Mouse (Mus musculus): ENCODE data around the gene Olfr825.

DNA sequence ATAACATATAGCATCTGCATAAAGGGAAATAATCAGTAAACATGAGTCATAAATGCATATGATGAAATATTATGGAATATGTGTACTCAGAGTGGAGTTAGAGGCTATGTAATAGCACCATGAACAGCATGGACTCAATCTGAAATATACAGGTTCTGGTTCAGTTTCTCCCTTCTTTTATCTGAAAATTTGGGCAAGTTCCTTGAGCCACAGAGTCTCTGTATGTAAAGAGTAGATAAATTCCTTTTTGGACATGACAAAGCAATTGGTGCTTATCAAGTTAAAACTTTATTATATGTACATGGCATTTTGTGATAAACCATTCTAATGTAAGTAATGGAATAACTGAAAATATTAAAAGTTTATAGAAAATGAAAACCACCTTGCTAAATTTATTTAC lies 1.4 kb downstream of the Olfr825 start:
- no peak for TF ChIP-seq EP300 (IDR thresholded peaks at IDR 0.05; ENCODE audit: insufficient read depth, low read depth, low read length)
- no peak for TF ChIP-seq CTCF (IDR thresholded peaks at IDR 0.05)
- no peak for TF ChIP-seq POLR2A (IDR thresholded peaks at IDR 0.05; ENCODE audit: insufficient read depth, low read depth, low read length)
